Mouse (Mus musculus): ENCODE measurements around the gene Gm10644.
A peak's percentile ranks its signal among the peaks of the same experiment; 100 is the strongest.

The Gm10644 gene

GRCm38 (mm10) chr8:83980845-83981244 is 25.8 kb upstream of the Gm10644 start:
- no peak for DNase-seq (ENCODE audit: low read depth)

DNA sequence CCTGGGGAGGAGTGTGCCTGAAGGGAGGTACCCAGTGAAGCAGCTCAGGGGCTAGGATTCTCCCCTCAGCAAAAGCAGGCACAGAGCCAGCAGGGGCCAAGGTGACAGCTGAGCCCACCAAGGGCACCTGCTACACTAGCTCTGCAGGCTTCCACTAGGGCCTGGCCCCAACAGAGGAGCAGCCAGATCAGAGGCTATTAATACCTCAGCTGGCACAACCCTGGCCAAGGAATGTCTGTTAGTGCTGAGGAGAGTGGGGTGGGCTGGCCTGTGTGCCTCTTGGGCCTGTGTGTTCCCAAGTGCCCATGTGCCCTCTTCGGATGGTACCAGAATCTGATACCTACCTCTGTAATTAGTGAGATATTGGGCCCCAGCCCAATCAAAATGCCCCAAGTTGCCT is 25.2 kb upstream of the Gm10644 start:
- DNase-seq (ENCODE audit: low read depth), result no peak

- no peak for DNase-seq (ENCODE audit: low read depth)
Measured at GRCm38 (mm10) chr8:83978200-83978599, 23.2 kb upstream of the Gm10644 start.

GRCm38 (mm10) chr8:83977646-83978045 is 22.6 kb upstream of the Gm10644 start:
- DNase-seq (ENCODE audit: low read depth), result peak; percentile 26

GRCm38 (mm10) chr8:83976779-83977350 is 21.9 kb upstream of the Gm10644 start:
- peak; percentile 42 for DNase-seq (ENCODE audit: low read depth)

DNA sequence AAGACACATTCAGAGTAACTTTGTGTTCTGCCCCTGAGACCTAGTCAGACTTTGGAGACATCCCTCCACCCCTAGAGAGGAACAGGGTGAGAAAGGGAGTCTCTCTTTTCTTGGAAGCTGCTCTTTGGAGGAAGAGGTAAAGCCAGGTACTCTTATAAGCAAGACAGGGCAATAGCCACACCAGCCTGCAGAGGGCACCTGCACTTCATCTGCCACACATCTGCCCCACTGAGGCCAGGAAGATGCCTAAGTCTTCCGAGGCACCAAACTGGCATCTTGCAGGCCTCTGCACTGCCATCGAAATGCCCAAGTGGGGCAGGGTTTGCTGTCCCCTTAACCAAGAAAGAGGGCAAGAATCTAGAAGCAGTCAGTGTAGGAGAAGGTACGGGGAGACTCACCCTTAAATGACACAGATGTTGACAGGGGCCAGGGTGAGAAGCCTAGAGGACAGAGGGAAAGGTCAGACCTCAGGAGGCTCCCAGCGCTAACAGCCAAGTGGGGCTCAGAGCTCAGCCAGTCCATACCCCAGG is 21.2 kb upstream of the Gm10644 start:
- DNase-seq (ENCODE audit: low read depth), result peak; percentile 74

DNA sequence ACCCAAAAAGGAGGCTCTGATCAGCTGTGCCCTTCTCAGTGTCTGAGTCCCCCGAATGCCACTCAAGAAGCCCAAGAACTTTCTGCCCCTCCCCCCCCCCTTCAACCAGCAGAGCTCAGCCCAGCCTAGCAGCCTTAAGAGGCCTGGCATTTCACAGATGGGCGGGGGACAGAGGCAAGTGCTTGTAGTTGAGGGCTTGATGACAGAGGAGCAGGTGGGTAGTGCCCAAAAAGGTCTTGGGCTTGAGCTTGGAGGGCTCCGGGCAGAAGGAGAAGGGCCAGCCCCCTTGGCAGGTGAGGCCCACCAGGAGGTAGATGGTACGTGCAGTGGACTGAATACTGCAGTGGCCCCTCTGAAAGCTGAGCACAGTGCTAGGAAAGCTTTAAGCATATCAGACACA is 19.5 kb upstream of the Gm10644 start:
- DNase-seq (ENCODE audit: low read depth), result no peak

DNA sequence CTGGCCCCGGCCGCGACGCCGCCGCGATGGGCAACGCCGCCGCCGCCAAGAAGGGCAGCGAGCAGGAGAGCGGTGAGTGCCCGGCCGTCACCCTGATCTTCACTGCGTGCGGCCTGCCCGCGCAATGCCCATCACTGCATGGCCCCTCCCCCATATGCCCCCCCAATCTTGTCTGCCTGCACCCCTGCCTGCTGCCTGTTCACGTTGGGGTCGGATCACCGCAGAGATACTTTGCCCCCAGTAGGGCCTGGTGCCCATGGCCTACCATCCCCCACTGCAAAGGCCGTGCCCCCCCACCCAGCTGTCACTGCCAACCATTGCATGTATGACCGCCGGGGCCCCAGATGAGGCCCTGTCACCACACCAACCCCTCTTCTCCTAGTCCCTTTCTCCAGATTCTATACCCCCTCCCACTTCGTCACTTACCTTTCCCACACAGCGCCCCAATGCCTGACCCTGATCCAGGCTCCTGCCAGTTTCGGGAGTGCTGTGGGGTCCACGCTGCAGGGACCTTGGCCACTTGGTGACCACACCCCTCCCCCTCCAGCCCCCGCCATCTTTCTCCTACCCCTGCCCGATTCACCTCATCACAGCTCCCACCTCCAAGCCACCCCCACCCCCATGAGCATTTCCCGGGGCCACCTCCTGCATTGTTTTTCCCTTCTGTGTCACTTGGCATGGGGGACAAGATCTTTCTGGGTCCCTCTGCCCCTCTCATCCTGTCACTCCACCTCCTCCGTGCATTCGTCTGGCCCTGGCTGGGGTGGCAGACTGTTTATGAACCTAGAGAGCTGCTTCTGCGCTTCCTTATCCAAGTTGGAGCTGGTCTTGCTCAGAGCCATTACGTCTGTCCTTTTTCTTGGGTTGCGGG is 18.4 kb upstream of the Gm10644 start:
- peak; percentile 23 for DNase-seq (ENCODE audit: low read depth)

DNA sequence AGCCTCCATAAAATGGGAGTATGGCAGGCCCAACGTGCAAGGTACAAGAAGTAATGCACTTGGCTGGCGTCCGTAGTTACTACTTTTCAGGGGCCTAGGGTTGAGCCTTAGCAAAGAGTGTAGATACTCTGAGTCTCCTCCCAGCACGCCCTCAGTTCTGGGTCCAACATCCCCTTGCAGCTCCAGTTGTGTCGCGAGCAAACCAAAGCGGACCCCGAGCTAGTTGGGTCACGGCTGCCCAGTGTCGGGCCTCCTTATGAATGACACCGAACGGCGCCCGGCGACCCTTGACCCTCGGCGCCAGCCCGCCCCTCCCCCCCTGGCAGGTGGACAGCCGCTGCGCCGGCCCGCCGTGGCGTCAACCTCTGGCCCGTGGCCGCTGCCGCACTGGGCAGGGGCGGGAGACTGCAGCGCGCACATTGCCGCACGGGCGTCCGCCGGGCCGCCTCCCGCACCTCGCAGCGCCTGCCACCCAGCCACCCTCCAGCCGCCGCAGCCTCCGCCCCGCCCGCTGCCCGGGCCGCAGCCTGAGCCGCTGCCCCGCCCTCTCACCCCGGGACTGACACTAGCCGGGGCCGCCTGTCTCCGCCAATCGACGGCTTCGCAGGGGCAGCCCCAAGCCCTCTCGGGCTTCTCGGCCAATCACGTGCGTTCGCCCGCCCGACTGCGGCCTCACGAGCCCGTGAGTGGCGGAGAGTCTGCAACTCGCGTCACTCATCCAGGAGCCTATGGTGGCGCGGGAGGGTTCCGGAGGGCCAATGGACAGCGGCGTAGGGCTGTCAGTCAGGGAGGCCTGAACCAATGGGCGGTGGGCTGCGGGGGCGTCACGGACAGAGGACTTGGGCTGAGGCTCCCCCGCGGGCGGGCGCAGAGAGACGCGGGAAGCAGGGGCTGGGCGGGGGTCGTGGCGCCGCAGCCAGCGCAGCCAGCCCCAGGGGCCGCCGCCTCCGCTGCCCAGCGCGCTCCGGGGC is 17.4 kb upstream of the Gm10644 start, which contains the start of gene Prkaca:
Gene Prkaca (plus strand): TSS at position 844 of the 971 bp plus-strand sequence.
- DNase-seq (ENCODE audit: low read depth), result peak; percentile 97

DNA sequence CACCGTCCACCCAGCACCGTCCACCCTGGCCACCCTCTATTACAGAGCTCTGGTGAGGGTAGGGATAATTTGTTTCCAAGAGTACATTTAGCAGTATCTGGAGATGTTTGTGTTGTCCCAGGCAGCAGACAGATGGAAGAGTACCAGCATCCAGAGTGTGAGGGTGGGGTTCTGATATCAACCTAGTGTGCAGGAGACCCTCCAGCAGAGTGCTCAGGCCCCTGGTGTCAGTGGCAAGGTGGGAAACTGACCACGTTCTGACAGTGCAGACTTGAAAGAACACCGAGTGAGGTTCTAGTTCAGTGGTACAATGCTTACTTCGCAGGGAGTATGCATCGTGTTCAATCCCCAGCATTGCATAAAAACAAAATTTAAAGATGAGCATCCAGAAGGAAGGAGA is 16.7 kb upstream of the Gm10644 start:
- DNase-seq (ENCODE audit: low read depth), result no peak

GRCm38 (mm10) chr8:83971121-83971520 is 16.1 kb upstream of the Gm10644 start:
- DNase-seq (ENCODE audit: low read depth), result no peak

- no peak for DNase-seq (ENCODE audit: low read depth)
Measured at GRCm38 (mm10) chr8:83967701-83968100, 12.7 kb upstream of the Gm10644 start.

- DNase-seq (ENCODE audit: low read depth), result no peak
Measured at GRCm38 (mm10) chr8:83964015-83964765, 9.2 kb upstream of the Gm10644 start.

- peak; percentile 63 for DNase-seq (ENCODE audit: low read depth)
Measured at GRCm38 (mm10) chr8:83956789-83957188, 1.8 kb upstream of the Gm10644 start.

- no peak for DNase-seq (ENCODE audit: low read depth)
Measured at GRCm38 (mm10) chr8:83955958-83956218, 883 bp upstream of the Gm10644 start.

- DNase-seq (ENCODE audit: low read depth), result no peak
Measured at GRCm38 (mm10) chr8:83954749-83955105, 278 bp downstream of the Gm10644 start.

DNA sequence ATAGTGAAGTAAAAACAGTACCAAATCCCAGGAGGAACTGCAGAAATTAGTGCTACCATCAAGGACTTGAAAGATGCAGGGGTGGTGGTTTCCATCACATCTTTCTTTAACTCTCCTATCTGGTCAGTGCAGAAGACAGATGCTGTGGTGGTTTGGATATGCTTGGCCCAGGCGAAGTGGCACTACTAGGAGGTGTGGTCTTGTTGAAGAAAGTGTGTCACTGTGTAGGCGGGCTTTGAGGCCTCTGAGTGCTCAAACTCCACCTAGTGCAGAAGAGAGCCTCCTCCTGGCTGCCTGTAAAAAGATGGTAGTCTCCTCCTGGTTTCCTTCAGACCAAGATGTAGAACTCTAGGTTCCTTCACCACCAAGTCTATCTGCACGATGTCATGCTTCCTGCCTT is 9.5 kb downstream of the Gm10644 start:
- DNase-seq (ENCODE audit: low read depth), result no peak

- no peak for DNase-seq (ENCODE audit: low read depth)
Measured at GRCm38 (mm10) chr8:83942446-83942845, 12.6 kb downstream of the Gm10644 start.

GRCm38 (mm10) chr8:83941066-83941677 is 13.8 kb downstream of the Gm10644 start:
- no peak for DNase-seq (ENCODE audit: low read depth)

GRCm38 (mm10) chr8:83938330-83938729 is 16.7 kb downstream of the Gm10644 start:
- no peak for DNase-seq (ENCODE audit: low read depth)

DNA sequence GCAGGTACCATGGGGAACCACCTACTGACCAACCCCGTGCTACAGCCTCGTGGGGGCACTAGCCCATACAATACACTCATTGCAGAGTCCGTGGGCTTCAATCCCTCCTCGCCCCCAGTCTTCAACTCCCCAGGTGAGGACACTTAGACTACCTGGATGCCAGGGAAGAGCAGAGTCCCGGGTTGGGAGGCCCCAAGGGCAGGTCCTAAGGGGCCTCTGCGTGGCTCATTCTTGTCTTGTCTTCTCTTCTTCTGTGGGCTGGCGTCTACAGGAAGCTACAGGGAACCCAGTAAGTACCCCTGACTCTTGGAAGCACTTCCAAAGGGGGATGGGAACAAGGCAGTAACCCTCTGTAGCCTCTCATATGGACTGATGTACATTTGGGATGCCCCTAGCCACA is 17.4 kb downstream of the Gm10644 start:
- DNase-seq (ENCODE audit: low read depth), result no peak
